Mouse (Mus musculus): ENCODE results near the gene Syt8. TPM values are rescaled to one million over a fixed set of nuclear protein-coding genes. Genes with fewer than 3 reads are reported as not detected.

Gene Syt8
- polyA plus RNA-seq (2012; rRNA removed): 1.5 TPM in 1 of 2 replicates, not detected in the other

DNA sequence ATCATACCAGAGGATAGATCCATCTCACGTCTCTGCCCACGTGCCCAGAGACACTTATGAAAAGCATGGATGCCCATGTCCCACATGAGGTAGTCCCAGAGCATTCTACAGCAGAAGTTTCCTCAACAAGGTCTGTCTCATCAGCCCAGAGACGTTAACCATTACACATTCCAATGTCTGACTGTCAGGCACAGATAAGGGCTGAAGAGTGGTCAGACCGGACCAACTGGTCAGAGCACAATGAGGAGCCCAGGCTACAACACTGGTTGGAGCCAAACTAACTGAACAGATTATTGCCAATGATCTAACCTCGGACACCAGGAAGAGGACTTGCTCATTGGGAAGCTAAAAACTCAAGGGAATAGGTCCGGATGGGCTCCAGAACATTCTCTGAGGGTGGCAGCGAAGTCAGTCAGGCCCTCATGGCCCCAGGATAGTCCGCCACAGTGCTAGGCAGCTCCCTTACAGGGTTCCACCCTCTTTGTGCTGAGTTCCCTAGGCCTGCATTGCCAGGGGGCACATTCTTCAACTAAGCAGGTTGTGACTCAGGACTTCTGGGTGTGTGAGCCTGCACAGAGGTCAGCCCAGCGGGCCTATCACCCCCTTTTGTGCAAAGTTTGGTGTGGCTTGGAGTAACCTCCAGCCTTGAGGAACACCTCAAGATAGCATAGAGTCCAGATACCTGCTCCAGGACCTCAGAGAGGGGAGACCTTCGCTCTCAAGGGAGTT lies at the start of gene Syt8:
Gene Syt8 (plus strand): TSS at position 714 of the 729 bp plus-strand sequence.

DNA sequence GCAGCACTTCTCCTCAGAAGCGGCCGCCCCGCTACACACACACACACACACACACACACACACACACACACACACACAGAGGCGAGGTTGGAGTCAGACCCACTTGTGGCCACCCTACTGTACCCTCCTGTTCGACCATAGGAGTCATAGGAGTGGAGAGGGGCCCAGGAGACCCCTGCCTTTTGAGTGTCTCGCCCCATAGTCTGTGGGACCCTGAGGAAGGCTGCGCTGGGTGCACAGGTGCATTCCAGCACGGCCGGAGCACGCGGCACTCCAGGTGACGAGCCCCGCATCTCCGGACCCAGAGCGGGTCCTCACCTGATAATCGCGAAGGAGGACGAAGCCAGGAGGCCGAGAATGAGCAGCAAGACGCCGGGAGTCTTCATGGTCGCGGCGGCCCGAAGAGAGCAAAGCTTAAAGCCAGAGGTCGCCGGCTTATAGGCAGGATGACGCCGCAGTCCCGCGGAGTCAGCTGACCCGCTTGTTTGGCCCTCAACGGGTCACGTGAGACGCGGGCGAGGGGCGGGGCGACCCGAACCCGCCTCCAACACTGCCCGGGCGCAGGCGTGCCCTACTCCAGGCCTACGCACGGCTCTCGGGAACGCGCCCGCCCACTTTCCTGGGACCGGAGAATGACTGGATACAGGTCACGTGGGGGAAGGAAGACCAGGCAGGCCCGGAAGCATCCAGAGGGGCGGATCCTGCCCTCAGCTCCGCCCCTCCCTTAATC lies 47.1 kb upstream of the Syt8 start, which contains the start of gene Ctsd:
Gene Ctsd (minus strand): TSS at position 620 of the 730 bp plus-strand sequence.

DNA sequence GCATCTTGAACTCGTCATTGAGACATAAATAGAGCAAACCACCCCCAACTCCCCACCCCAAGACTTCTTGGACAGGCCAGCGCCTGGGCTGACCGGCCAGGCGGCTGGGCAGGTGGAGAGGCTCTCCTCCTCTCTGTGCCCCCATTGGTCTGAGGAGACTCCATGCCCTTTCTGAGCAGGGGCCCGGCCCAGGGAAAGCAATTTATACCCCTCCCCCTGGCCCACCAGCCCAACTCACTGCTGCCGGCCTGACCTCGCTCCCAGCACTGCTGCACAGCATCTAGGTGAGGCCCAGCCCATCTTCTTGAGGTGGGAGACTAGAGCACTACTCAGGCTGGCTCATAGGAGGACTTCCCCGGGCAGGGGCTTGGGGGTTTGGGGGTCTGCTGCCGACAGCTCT lies 6.9 kb downstream of the Syt8 start, which contains the start of gene Tnni2:
Gene Tnni2 (plus strand): TSS at position 224 of the 400 bp plus-strand sequence.

GRCm38 (mm10) chr7:142460636-142461077 lies 26.0 kb downstream of the Syt8 start, which contains the start of gene Lsp1:
Lsp1 (plus strand) TSS chr7:142460809.

Other genes with a start within 250 kb of the Syt8 start
- not detected in 2 replicates for gene Gm10153, start 244.5 kb upstream of the Syt8 start, polyA plus RNA-seq (2012; rRNA removed)
- gene Krtap5-3, start 233.5 kb upstream of the Syt8 start, polyA plus RNA-seq (2012; rRNA removed): not detected in 2 replicates
- gene Gm7579, start 223.0 kb upstream of the Syt8 start, polyA plus RNA-seq (2012; rRNA removed): not detected in 2 replicates
- not detected in 2 replicates for gene Krtap5-5, start 204.9 kb upstream of the Syt8 start, polyA plus RNA-seq (2012; rRNA removed)
- gene Gm40460, start 193.8 kb upstream of the Syt8 start, polyA plus RNA-seq (2012; rRNA removed): not detected in 2 replicates
- gene Gm2431, start 176.5 kb upstream of the Syt8 start, polyA plus RNA-seq (2012; rRNA removed): not detected in 2 replicates
- gene Gm4559, start 160.5 kb upstream of the Syt8 start, polyA plus RNA-seq (2012; rRNA removed): not detected in 2 replicates
- not detected in 2 replicates for gene Krtap5-1, start 137.7 kb upstream of the Syt8 start, polyA plus RNA-seq (2012; rRNA removed)
- gene Krtap5-4, start 131.3 kb upstream of the Syt8 start, polyA plus RNA-seq (2012; rRNA removed): not detected in 2 replicates
- gene Ifitm10, start 61.1 kb upstream of the Syt8 start, polyA plus RNA-seq (2012; rRNA removed): 0.87 and 0.93 TPM in 2 replicates
- gene Gm49369, start 52.2 kb upstream of the Syt8 start, polyA plus RNA-seq (2012; rRNA removed): 0.38 and 0.44 TPM in 2 replicates
- gene Ctsd, start 46.8 kb upstream of the Syt8 start, polyA plus RNA-seq (2012; rRNA removed): 158 and 192 TPM in 2 replicates
- gene Tnni2, start 7.0 kb downstream of the Syt8 start, polyA plus RNA-seq (2012; rRNA removed): 3.3 and 8.7 TPM in 2 replicates
- gene Lsp1, start 26.0 kb downstream of the Syt8 start, polyA plus RNA-seq (2012; rRNA removed): 12.0 and 13.8 TPM in 2 replicates
- 0.27 and 5.5 TPM in 2 replicates for gene Tnnt3, start 64.0 kb downstream of the Syt8 start, polyA plus RNA-seq (2012; rRNA removed)
- gene Mrpl23, start 97.8 kb downstream of the Syt8 start, polyA plus RNA-seq (2012; rRNA removed): 44.6 and 47.3 TPM in 2 replicates
- 818 and 856 TPM in 2 replicates for gene Igf2, start 232.0 kb downstream of the Syt8 start, polyA plus RNA-seq (2012; rRNA removed)
- gene Gm49394, start 235.1 kb downstream of the Syt8 start, polyA plus RNA-seq (2012; rRNA removed): 0.05 and 0.07 TPM in 2 replicates

Measured in liver, embryonic 14 days (tissue).